Mouse (Mus musculus) spleen, postnatal 4 days (tissue): Measurements from ENCODE around the gene Foxn3.

ENCODE experiments used
- DNase-seq, 2 experiments: peaks; one replicate each; pipeline ENCODE4 v3.0.0; 2022; ENCODE audit warnings: low spot score in 2 of 2

Gene Foxn3

DNA sequence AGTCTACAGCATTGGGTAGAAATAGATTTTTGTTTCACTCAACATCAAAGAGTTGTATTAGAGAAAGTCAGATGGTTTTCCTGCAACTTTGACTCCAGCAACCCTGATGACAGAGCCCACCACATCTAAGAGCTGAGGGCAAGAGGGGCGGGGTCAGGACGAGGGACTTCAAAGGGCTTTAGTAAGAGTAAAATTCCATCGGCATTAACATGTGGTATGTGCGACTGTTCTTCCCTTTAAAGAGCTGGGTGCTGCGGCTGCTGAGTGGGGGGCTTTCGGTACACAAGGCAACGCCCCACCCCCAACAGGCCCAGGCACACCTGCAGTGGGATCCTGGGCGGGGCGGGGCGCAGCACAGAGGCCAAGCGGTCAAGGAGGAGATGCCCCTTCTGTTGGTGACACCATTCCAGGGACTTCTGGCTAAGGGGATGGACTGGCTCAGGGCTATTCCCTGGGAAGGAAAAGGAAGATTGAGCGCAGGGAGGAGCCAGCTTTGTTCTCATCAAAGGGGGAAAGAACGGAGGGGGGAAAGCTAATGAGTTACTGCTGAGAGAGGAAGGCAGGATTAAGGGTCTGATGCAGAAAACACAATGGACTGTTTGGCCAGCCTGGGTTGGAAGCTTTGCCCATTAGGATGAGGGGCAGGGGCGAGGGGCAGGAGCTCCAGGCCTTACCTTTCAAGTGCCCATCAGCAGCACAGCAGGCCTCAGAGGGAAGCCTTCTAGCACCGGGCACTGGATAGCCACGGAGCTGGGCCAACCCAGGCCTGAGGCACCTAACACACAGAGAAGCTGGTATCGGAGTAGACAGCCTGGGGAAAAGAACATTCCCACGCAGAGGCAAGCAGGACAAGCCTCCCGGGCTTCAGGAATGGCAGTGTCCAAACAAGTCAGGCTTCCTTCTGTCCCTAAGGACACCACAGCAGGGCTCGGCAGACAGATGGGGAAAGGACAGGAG lies 233.8 kb downstream of the Foxn3 start:
- DNase-seq = no peak

GRCm38 (mm10) chr12:99326157-99326556 lies 237.2 kb downstream of the Foxn3 start:
- no peak for DNase-seq

GRCm38 (mm10) chr12:99321633-99322431 lies 241.6 kb downstream of the Foxn3 start:
- no peak for DNase-seq

- DNase-seq = no peak
Measured at GRCm38 (mm10) chr12:99320966-99321496, 242.4 kb downstream of the Foxn3 start.

DNA sequence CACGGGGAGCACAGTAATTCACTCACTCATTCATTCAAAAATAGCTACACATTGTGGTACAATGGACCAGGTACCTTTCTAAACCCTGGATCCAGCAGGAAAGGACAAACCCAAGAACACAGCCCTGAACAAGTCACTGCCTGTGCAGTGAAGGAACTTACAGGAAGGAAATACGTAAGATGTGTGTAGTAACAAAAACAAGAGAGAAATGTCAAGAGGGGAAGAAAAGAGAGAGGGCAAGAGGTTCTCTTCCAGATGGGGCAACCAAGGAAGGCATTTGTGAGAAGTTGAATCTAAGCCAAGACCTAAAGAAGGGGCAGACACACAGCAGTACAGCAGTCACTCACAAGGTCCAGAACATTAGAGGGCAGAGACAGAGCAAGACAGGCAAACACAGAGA lies 243.5 kb downstream of the Foxn3 start:
- DNase-seq = no peak

- DNase-seq = no peak
Measured at GRCm38 (mm10) chr12:99319171-99319570, 244.2 kb downstream of the Foxn3 start.

DNA sequence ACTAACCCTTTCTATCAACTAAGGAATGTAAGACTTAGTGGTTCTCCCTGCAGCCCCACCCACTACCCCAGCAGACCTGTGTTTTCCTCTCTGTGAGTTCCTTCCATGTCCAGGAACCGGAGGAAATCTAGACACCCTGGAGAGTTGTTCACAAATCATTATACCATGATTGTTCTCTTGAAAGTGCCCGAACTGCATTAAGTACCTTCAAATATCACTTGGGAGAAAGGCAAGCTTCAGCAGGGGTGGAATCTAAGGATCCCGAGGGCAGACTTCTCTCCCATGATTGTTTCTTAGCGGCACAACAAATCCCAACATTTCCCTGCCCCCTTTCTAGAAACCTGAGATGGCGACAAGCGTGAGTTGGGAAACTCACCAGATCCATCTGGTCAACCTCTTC lies 247.5 kb downstream of the Foxn3 start:
- DNase-seq = no peak

GRCm38 (mm10) chr12:99314817-99315216 lies 248.6 kb downstream of the Foxn3 start:
- no peak for DNase-seq

DNA sequence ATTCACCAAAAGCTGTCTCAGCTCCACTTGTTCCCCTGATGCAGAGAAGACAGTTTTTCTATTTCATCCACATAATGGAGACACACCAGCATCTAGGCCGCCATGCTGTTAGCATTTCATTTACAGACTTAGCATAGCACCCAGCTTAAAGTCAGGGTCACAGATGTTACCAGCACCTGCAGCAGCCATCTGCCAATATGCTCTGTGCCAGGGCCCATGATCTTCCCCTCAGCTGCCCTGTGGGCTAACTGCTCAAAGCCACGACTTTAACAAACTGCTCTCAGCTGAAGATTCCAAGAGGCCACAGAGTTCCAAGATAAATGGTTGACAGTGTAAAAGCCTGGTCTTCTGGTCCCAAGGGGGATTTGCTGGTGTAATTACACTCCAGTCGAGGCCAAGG lies 252.1 kb downstream of the Foxn3 start:
- no peak for DNase-seq

GRCm38 (mm10) chr12:99309937-99310336 lies 253.4 kb downstream of the Foxn3 start:
- DNase-seq = no peak

- no peak for DNase-seq
Measured at GRCm38 (mm10) chr12:99308541-99309089, 254.8 kb downstream of the Foxn3 start.

DNA sequence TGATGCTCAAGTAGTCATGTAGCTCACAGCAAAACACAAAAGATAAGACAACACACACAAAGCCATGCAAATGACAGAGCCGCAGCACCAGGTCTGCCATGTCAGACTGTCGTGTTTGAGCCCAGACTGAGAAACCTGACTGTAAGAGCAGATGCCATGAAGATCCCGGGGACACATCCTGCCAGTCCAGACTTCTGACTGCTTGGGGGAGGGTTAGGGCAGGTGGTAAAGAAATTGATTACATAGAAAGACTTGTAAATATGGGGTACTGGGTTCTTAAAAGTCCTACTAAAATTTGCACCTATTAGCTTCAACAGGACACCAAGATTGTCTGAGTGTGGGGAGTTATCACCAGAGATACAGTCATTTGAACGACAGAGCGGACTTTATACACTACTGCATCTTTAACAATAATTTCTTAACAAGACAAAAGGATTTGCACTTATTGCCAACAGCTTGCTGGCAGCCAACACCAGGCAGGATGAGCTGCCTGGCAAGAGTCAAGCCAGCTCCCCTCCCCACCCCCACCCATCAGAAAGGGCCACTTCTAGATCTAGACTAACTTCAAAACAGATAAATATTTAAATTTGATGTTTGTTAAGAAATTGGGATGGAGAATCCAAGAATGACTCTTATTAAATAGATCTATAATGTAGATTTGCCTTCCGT lies 256.7 kb downstream of the Foxn3 start:
- DNase-seq = no peak

DNA sequence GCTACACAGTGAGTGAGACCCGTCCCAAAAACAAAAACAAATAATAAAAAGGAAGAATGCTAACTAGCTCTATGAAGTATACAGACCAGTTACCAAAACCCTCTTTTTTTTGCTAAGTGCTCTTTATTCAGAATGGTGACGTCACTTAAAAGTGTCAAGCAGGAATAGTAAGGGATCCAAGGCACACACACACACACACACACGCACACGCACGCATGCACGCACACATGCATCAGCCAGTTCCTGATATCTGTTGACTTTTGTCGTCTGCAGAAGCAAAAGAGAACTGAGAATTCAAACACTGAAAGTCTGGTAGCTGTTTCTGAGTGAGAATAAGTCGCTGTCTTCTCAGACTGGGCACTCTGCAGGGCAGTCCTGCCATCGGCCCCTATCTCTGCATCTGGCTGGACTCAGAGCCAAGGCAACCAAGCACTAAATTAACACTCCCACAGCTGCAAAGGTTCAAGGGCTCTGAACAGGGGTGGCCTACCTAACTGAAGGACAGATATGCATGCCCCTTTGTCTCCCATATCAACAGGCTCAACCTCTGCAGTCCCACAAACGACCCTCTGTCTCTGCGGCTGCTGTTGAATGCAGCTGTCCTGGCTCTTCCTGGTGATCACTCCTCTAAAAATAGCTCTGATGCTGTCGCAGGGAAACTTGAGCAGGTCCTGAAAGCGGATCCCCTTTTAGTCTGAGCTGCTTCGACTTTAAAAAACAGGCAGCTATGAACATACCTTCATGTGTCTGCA lies 257.4 kb downstream of the Foxn3 start:
- no peak for DNase-seq

- no peak for DNase-seq
Measured at GRCm38 (mm10) chr12:99305324-99305723, 258.1 kb downstream of the Foxn3 start.

GRCm38 (mm10) chr12:99304056-99304455 lies 259.3 kb downstream of the Foxn3 start:
- DNase-seq = no peak

DNA sequence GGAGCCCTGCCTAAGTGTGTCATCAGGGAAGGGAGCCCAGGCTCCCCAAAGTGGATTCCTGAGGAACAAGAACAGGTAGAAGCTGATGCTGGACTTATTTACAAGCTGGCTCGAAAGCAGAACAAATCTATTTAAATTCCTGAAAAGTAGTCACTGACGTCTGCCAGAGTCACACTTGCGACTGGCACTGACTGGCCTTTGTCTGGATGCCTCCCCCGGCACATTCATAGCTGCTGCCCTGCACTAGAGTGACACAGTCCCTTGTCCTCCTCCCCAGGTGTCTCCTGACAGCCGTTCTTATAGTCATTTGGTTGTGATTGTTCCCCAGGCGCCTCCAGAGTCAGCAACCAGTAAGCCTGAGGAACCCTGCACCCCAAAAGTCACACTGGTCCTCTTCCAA lies 259.8 kb downstream of the Foxn3 start:
- DNase-seq = no peak

GRCm38 (mm10) chr12:99299900-99300299 lies 263.5 kb downstream of the Foxn3 start:
- no peak for DNase-seq

GRCm38 (mm10) chr12:99298851-99299600 lies 264.4 kb downstream of the Foxn3 start:
- no peak for DNase-seq

GRCm38 (mm10) chr12:99298242-99298641 lies 265.1 kb downstream of the Foxn3 start:
- DNase-seq = no peak

DNA sequence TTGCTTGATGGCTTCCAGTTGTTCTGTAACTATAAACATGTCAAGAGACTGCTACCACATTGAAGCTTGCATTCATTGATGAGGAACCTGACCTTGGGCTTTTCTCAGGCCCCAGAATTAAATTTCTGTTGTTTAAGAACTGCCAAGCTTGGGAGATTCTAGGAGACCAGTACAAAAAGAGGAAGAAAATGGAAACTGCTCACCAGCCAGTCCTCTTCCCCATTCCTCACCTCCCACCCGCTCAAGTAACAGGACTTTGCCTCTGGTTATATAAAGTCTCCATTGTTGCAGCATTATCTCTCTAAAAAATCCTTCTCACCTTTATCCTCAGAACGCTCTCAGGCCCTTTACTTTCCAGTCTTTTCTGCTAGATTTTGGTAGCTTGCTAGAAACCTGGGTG lies 265.6 kb downstream of the Foxn3 start:
- DNase-seq = no peak
